Mouse (Mus musculus): ENCODE measurements around the gene Zfp428. TPM values are rescaled to one million over a fixed set of nuclear protein-coding genes. Genes with fewer than 3 reads are reported as not detected.

Zfp428 gene
- total and polyA plus RNA-seq, 2 experiments from 2014 or later: 209 to 297 TPM

DNA sequence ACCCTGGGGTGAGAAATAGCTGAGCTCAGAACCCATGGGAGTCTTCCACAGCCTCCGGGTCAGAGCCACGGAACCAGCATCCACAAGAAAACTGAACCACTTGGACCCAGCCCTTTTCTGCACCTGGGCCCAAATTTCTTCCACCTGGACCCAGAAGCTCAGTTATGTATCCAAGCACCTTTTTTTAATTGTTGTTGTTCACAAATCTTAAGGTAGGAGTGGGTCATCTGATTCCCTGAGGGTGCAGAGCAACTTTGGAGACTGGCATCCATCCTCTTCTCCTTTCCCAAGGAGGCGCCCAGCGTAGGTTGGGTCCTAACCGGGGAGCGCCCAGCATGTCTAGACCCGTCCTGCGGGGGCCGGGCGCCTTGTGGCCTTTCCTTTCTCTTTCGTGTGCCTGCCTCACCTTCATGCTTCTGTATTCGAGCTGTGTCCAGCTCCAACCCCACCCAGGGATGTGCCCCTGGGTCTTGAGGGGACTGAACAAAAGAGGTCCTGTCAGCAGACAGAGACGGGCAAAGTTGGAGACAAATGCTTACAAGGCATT lies 39.3 kb downstream of the Zfp428 start, which contains the start of the genes Pinlyp and Xrcc1:
Pinlyp (minus strand) TSS at position 51 of the 547 bp plus-strand sequence.
Xrcc1 (plus strand) TSS at position 222 of the 547 bp plus-strand sequence.
- DNase-seq (ENCODE audit: low spot score): no peak
- peak within 1 kb of the TSS; percentile 71 for H3K4me2 ChIP-seq (ENCODE audit: low read depth, low read length, poor library complexity, severe bottlenecking)
- peaks cover 8% of the 10 kb centered on the region; the same call in 1 of the 2 replicates for H3K4me1 ChIP-seq (ENCODE audit: insufficient read depth, low read length)
- H3K27me3 ChIP-seq (ENCODE audit: insufficient read depth, low read length): no peaks in the 10 kb centered on the region
- 40% methylated on average over 13 of the region's 13 CpGs for WGBS
- no peaks in the 10 kb centered on the region for H3K9me3 ChIP-seq (ENCODE audit: low read length)
- peak within 1 kb of the TSS; percentile 74 for H3K9ac ChIP-seq (replicated peaks; ENCODE audit: low read length, poor library complexity, severe bottlenecking)
- peak; percentile 2; the same call in 1 of the 2 replicates for ATAC-seq (ENCODE audit: low FRiP score)
- no peaks in the 10 kb centered on the region for H3K36me3 ChIP-seq (ENCODE audit: insufficient read depth, low read length)
- H3K27ac ChIP-seq (ENCODE audit: low read depth, low read length): peak within 1 kb of the TSS; percentile 57; the same call in 1 of the 2 replicates
- H3K4me3 ChIP-seq (ENCODE audit: low read depth, low read length): peak within 1 kb of the TSS; percentile 78
- TF ChIP-seq CTCF (IDR thresholded peaks at IDR 0.05): no peak

- Histone ChIP-seq H3K27me3 (ENCODE audit: insufficient read depth, low read length) (no peaks in the 10 kb centered on the region), H3K4me3 (ENCODE audit: low read depth, low read length) (peak overlapping the region; percentile 78), H3K9me3 (ENCODE audit: low read length) (no peaks in the 10 kb centered on the region), H3K27ac (ENCODE audit: low read depth, low read length) (peak overlapping the region; percentile 57; the same call in 1 of the 2 replicates), H3K4me2 (ENCODE audit: low read depth, low read length, poor library complexity, severe bottlenecking) (peak overlapping the region; percentile 71), H3K9ac (replicated peaks; ENCODE audit: low read length, poor library complexity, severe bottlenecking) (peak overlapping the region; percentile 74), H3K36me3 (ENCODE audit: insufficient read depth, low read length) (no peaks in the 10 kb centered on the region), H3K4me1 (ENCODE audit: insufficient read depth, low read length) (peaks cover 8% of the 10 kb centered on the region; the same call in 1 of the 2 replicates)
- ATAC-seq (ENCODE audit: low FRiP score) (peak; percentile 98), DNase-seq (ENCODE audit: low spot score) (peak; percentile 100)
- TF ChIP-seq CTCF (IDR thresholded peaks at IDR 0.05): no peak
- WGBS: under 1% methylated on average over 54 of the region's 57 CpGs
These were observed 40.0 kb downstream of the Zfp428 start for GRCm38 (mm10) chr7:24546634-24547389.

DNA sequence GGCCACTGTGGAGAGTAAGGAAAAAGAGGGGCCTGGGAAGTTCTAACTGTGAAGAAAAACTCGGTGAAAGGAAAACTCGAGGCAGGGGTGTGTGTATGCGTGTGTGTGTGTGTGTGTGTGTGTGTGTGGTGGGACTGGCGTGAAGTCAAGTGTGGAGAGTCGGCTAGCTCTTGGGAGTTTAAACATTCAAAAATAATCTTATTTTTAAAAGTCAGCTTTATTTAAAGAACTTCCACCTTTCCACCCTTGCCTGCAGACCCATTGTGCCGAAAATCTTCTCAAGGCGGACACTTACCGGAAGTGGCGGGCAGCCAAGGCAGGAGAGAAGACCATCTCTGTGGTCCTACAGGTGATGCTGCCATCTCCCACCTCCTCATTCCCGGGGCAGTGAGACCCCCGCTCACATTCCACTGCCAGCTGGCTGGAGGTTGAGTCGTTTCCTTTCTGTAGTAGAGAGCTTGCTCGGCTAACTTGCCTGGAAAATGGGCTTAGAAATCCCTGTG lies 40.8 kb downstream of the Zfp428 start:
- TF ChIP-seq CTCF (IDR thresholded peaks at IDR 0.05): no peak
- H3K4me3 ChIP-seq (ENCODE audit: low read depth, low read length): peak overlapping the region; percentile 78
- H3K4me2 ChIP-seq (ENCODE audit: low read depth, low read length, poor library complexity, severe bottlenecking): peak overlapping the region; percentile 71
- H3K9ac ChIP-seq (replicated peaks; ENCODE audit: low read length, poor library complexity, severe bottlenecking): peak overlapping the region; percentile 74
- H3K27ac ChIP-seq (ENCODE audit: low read depth, low read length): 0 out of 2 replicates have a peak overlapping the region, but pooled peaks have one; percentile 38
- no peaks in the 10 kb centered on the region for H3K9me3 ChIP-seq (ENCODE audit: low read length)
- ATAC-seq (ENCODE audit: low FRiP score) (peak; percentile 7; the same call in 1 of the 2 replicates), DNase-seq (ENCODE audit: low spot score) (no peak)
- no peaks in the 10 kb centered on the region for H3K27me3 ChIP-seq (ENCODE audit: insufficient read depth, low read length)
- 27% methylated on average over 13 of the region's 13 CpGs for WGBS
- 0 out of 2 replicates have a peak, but pooled peaks cover 4% of the 10 kb centered on the region for H3K36me3 ChIP-seq (ENCODE audit: insufficient read depth, low read length)
- peaks cover 8% of the 10 kb centered on the region; the same call in 1 of the 2 replicates for H3K4me1 ChIP-seq (ENCODE audit: insufficient read depth, low read length)

DNA sequence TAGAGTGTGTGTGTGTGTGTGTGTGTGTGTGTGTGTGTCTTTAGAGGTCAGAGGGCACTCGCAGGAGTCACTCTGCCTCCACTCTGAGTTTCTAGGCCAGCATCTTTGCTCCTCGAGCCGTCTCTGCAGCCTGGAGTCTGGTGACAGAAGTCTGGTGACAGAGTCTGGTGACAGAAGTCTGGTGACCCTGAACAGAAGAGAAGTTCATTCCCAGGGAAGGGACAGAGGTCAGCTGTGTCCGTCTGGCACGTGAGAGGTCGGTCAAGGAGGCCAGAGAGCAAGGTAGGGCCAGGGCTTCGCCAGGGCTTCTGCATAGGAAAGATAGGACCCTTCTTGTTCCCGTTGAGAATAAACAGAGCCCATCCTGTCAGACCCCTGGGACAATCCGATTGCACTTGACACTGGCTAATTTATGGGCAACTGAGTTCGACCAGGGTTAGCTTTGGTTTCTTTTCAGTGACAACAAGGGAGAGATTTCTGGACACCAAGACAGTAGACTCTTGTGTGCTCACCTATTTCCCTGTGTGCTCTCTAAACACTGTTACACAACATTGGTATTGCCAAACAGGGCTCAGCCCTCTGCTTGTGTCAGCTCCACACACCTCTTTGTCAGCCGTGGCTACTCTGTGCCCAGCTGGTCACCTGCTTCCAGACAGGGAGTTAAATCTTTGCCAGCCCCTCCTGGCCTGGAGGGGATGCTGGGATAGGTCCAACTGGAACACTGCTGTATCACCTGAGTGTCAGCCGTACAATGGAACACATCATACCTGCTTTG lies 45.4 kb downstream of the Zfp428 start:
- TF ChIP-seq CTCF (IDR thresholded peaks at IDR 0.05): no peak
- peaks cover 4% of the 10 kb centered on the region; the same call in 1 of the 2 replicates for H3K4me1 ChIP-seq (ENCODE audit: insufficient read depth, low read length)
- WGBS: 93% methylated on average over 12 of the region's 12 CpGs
- DNase-seq (ENCODE audit: low spot score) (no peak), ATAC-seq (ENCODE audit: low FRiP score) (no peak)
- H3K9me3 ChIP-seq (ENCODE audit: low read length): no peaks in the 10 kb centered on the region
- H3K4me2 ChIP-seq (ENCODE audit: low read depth, low read length, poor library complexity, severe bottlenecking): no peak overlapping the region
- no peak overlapping the region for H3K9ac ChIP-seq (replicated peaks; ENCODE audit: low read length, poor library complexity, severe bottlenecking)
- no peak overlapping the region for H3K27ac ChIP-seq (ENCODE audit: low read depth, low read length)
- no peaks in the 10 kb centered on the region for H3K27me3 ChIP-seq (ENCODE audit: insufficient read depth, low read length)
- H3K36me3 ChIP-seq (ENCODE audit: insufficient read depth, low read length): peaks cover 9% of the 10 kb centered on the region; the same call in 1 of the 2 replicates
- no peak overlapping the region for H3K4me3 ChIP-seq (ENCODE audit: low read depth, low read length)

DNA sequence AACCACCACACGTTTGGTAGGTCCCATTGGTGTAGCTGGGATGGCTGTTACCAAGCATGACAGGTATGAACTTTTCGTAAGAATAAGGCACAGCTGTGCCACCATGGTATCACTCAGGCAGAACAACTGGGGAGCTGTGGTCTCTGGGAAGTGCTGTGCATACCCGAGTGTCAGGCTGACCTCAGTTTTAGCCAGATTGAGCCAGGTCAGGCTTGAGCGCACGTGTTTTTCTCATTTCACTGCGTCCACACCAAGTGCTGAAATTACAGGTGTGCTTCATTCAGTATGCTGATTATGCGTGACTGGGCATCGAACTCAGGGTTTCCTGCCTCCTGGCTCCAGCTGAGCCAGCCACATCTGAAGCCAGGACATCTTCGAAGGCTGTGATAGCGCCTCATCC lies 49.0 kb downstream of the Zfp428 start:
- Histone ChIP-seq H3K27ac (ENCODE audit: low read depth, low read length) (no peak overlapping the region), H3K4me3 (ENCODE audit: low read depth, low read length) (no peak overlapping the region), H3K4me2 (ENCODE audit: low read depth, low read length, poor library complexity, severe bottlenecking) (no peak overlapping the region), H3K4me1 (ENCODE audit: insufficient read depth, low read length) (no peaks in the 10 kb centered on the region), H3K27me3 (ENCODE audit: insufficient read depth, low read length) (no peaks in the 10 kb centered on the region), H3K9ac (replicated peaks; ENCODE audit: low read length, poor library complexity, severe bottlenecking) (no peak overlapping the region), H3K9me3 (ENCODE audit: low read length) (no peaks in the 10 kb centered on the region), H3K36me3 (ENCODE audit: insufficient read depth, low read length) (peaks cover 9% of the 10 kb centered on the region; the same call in 1 of the 2 replicates)
- DNase-seq (ENCODE audit: low spot score) (no peak), ATAC-seq (ENCODE audit: low FRiP score) (no peak)
- WGBS: 91% methylated on average over 10 of the region's 10 CpGs
- TF ChIP-seq CTCF (IDR thresholded peaks at IDR 0.05): no peak

Measured in midbrain, postnatal 0 days (tissue).